Mouse (Mus musculus) stomach, embryonic 14.5 days (tissue): Measurements from ENCODE around the gene Abcb10. TPM values are rescaled to one million over a fixed set of nuclear protein-coding genes. Genes with fewer than 3 reads are reported as not detected.

ENCODE experiments used
- ATAC-seq: fragments of 200-750 bp; cut with Nextera tagmentation; 2 replicates; pipeline ENCODE4 v1.8.0; 2017; ENCODE audit warnings: low read depth, moderate TSS enrichment; ENCODE audit not compliant: insufficient number of reproducible peaks, insufficient read depth, low FRiP score
- H3K27ac ChIP-seq: fragments of 300-500 bp; sonication (generic); 2 replicates; pipeline ENCODE4 v1.5.1; 2014; ENCODE audit warnings: mild to moderate bottlenecking, low read length, moderate library complexity, mixed read lengths
- H3K27me3 ChIP-seq: fragments of 300-500 bp; sonication (generic); 2 replicates; pipeline ENCODE4 v1.6.1; 2014; ENCODE audit warnings: low read length, control low read depth, mixed read lengths; ENCODE audit not compliant: control insufficient read depth, insufficient read depth
- H3K36me3 ChIP-seq: fragments of 300-500 bp; sonication (generic); 2 replicates; pipeline ENCODE4 v1.6.1; 2014; ENCODE audit warnings: mild to moderate bottlenecking, control low read depth, low read length, moderate library complexity, mixed read lengths; ENCODE audit not compliant: control insufficient read depth, insufficient read depth
- H3K4me1 ChIP-seq: fragments of 300-500 bp; sonication (generic); 2 replicates; pipeline ENCODE4 v1.6.1; 2014; ENCODE audit warnings: low read length, control low read depth, mixed read lengths; ENCODE audit not compliant: control insufficient read depth, insufficient read depth
- H3K4me2 ChIP-seq: fragments of 300-500 bp; sonication (generic); replicated peaks from 2 replicates; pipeline ENCODE4 v1.6.1; 2014; ENCODE audit warnings: low read depth, low read length, control low read depth
- H3K4me3 ChIP-seq: fragments of 300-500 bp; sonication (generic); 2 replicates; pipeline ENCODE4 v1.5.1; 2014; ENCODE audit warnings: low read depth, low read length, control low read depth
- H3K9ac ChIP-seq: fragments of 300-500 bp; sonication (generic); replicated peaks from 2 replicates; pipeline ENCODE4 v1.6.1; 2014; ENCODE audit warnings: low read depth, mild to moderate bottlenecking, control low read depth, low read length, moderate library complexity, mixed read lengths
- H3K9me3 ChIP-seq: fragments of 300-500 bp; sonication (generic); 2 replicates; pipeline ENCODE4 v1.6.1; 2016; ENCODE audit warnings: low read depth, low read length, control low read depth; ENCODE audit not compliant: control insufficient read depth
- WGBS: fragments of 180-500 bp; shearing (Covaris S2); extraction: QIAGEN DNeasy Blood & Tissue Kit; methylation state at CpG from one replicate; pipeline ENCODE4 v1.1.7; 2014; 5-methylcytosine and 5-hydroxymethylcytosine counted together
- microRNA counts: library from miRNA; unstranded; fragments of <30 nt; microRNA quantifications from one replicate; lab custom pipeline; 2016
- microRNA-seq: library from miRNA; unstranded; fragments of <30 nt; microRNA quantifications from one replicate; pipeline ENCODE4, GENCODE M21; 2016
- polyA plus RNA-seq: library from polyadenylated mRNA; unstranded; fragments of >200 nt; fragmentation: Nextera tagmentation; extraction: Ambion mirVana; gene quantifications from 2 replicates; pipeline ENCODE4 v1.2.1, GENCODE M21; 2014

Gene Abcb10
- polyA plus RNA-seq, 1 experiment from 2014 or later, result 23.8 TPM

DNA sequence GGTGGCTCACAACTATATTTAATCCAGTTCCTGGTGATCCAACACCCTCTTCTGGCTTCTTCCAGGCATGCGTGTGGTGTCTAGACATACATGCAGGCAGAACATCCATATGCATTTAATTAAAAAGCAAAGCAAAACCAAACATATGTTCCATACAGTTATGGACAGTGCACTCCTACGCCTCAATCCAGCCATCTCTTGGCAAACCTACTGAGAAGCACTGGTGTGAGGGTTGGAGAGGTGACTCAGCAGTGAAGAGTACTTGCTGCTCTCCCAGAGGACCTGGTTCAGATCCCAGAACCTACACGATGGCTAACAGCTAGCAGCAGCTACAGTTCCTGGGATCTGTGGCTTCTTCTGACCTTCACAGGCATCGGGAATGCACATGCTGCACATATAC, 70.7 kb downstream of the Abcb10 start:
- no peak overlapping the region for H3K9ac ChIP-seq
- no peak for ATAC-seq
- no peak overlapping the region for H3K4me2 ChIP-seq
- 93% methylated on average over 4 of the region's 4 CpGs for WGBS
- peaks cover 65% of the 10 kb centered on the region for H3K36me3 ChIP-seq
- no peak overlapping the region for H3K4me3 ChIP-seq
- H3K9me3 ChIP-seq, result no peaks in the 10 kb centered on the region
- H3K4me1 ChIP-seq, result no peaks in the 10 kb centered on the region
- no peak overlapping the region for H3K27ac ChIP-seq
- no peaks in the 10 kb centered on the region for H3K27me3 ChIP-seq

DNA sequence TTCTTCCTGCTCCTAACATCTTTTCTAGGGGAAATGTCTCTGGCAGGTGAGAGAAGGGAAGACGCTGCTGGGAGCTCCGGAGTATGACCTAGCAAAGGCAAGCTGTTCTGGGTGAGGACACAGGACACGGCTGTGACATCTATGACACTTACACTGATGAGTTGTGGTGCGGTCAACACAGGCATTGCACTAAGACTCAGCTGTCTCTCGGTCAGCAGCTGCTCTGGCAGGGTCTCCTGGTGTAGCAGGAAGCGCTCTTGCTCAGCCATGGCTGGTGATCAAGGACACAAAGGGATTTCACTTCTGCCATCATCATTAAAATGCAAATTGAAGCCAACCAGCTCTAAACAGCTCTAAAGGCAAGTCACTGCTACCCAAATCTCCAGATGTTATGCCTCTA, 75.3 kb downstream of the Abcb10 start:
- H3K27ac ChIP-seq, result no peak overlapping the region
- no peak overlapping the region for H3K4me3 ChIP-seq
- H3K36me3 ChIP-seq, result peaks cover 68% of the 10 kb centered on the region
- no peaks in the 10 kb centered on the region for H3K9me3 ChIP-seq
- H3K27me3 ChIP-seq, result no peaks in the 10 kb centered on the region
- WGBS, result 92% methylated on average over 6 of the region's 6 CpGs
- H3K9ac ChIP-seq, result no peak overlapping the region
- ATAC-seq, result no peak
- H3K4me1 ChIP-seq, result no peaks in the 10 kb centered on the region
- no peak overlapping the region for H3K4me2 ChIP-seq

DNA sequence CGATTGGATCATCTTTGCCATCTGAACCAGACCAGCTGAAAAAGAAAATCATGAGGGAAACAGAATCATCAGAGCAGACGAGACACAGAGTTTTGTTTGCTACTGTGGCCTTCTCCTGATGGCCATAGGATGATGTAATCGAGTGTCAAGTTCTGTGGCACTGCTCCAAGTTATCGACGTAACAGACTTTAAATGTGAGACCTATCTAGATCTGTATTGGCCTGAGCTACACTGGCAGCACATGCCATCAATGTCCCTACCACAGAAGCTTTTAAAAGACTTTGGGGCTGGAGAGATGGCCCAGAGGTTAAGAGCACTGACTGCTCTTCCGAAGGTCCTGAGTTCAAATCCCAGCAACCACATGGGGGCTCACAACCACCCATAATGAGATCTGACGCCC, 80.3 kb downstream of the Abcb10 start:
- Histone ChIP-seq H3K9me3 (no peaks in the 10 kb centered on the region), H3K27me3 (no peaks in the 10 kb centered on the region), H3K27ac (no peak overlapping the region), H3K4me3 (no peak overlapping the region), H3K36me3 (peaks cover 47% of the 10 kb centered on the region), H3K4me1 (no peaks in the 10 kb centered on the region), H3K4me2 (no peak overlapping the region), H3K9ac (no peak overlapping the region)
- 81% methylated on average over 7 of the region's 7 CpGs for WGBS
- ATAC-seq, result no peak

MicroRNA genes within 50 kb of the gene (microRNA counts, 519-probe panel; counts per million panel counts)
- microRNA mmu-miR-1967 (lab: Ali Mortazavi, UCI), result 2,250 counts per million, percentile 32 among the panel's probes with 10 or more counts

Small RNAs within 50 kb of the gene (microRNA-seq; reads per million reads assigned to microRNA genes)
- gene Mir1967, result not detected

Other genes starting within 250 kb of the Abcb10 start
- gene Rab4a, start 177.1 kb downstream of the Abcb10 start, polyA plus RNA-seq, result 45.8 and 52.6 TPM in 2 replicates
- 3.6 and 4.6 TPM in 2 replicates for gene Ccsap, start 122.9 kb downstream of the Abcb10 start, polyA plus RNA-seq
- 4.1 and 7.8 TPM in 2 replicates for gene Acta1, start 88.4 kb downstream of the Abcb10 start, polyA plus RNA-seq
- gene Nup133, start 33.9 kb downstream of the Abcb10 start, polyA plus RNA-seq, result 38.4 and 44.8 TPM in 2 replicates
- gene Taf5l, start 38.3 kb upstream of the Abcb10 start, polyA plus RNA-seq, result 43.8 and 50.4 TPM in 2 replicates
- 7.3 and 8.0 TPM in 2 replicates for gene Urb2, start 38.4 kb upstream of the Abcb10 start, polyA plus RNA-seq
- gene Galnt2, start 248.3 kb upstream of the Abcb10 start, polyA plus RNA-seq, result 57.6 and 74.3 TPM in 2 replicates